Mouse (Mus musculus) cerebellum, adult 2 months (tissue): ENCODE data around the gene Hc. TPM values are rescaled to one million over a fixed set of nuclear protein-coding genes. Genes with fewer than 3 reads are reported as not detected.
A peak's percentile ranks its signal among the peaks of the same experiment; 100 is the strongest.

Source experiments
- DNase-seq, 2 experiments: peaks; one replicate each; pipeline ENCODE4 v3.0.0; 2021
- H3K27ac ChIP-seq: fragments of 200-500 bp; 2 replicates; pipeline ENCODE4 v1.5.1; 2012; ENCODE audit warnings: low read length, control low read depth, inconsistent platforms; ENCODE audit not compliant: insufficient read depth
- H3K27me3 ChIP-seq: fragments of 200-500 bp; 2 replicates; pipeline ENCODE4 v1.6.1; 2012; ENCODE audit warnings: inconsistent platforms, mild to moderate bottlenecking, low read length, moderate library complexity; ENCODE audit not compliant: control insufficient read depth, insufficient read depth
- H3K4me1 ChIP-seq: fragments of 200-500 bp; 2 replicates; pipeline ENCODE4 v1.6.1; 2011; ENCODE audit warnings: low read length; ENCODE audit not compliant: control insufficient read depth, insufficient read depth
- H3K4me3 ChIP-seq: fragments of 200-500 bp; replicated peaks from 2 replicates; pipeline ENCODE3; 2011; ENCODE audit warnings: mild to moderate bottlenecking, low read depth, low read length, control low read depth; ENCODE audit not compliant: insufficient read depth
- CTCF ChIP-seq: fragments of 200-500 bp; IDR thresholded peaks from 2 replicates; pipeline ENCODE4 v1.5.1; 2011; ENCODE audit warnings: low read depth, mild to moderate bottlenecking, control low read depth, low read length, moderate library complexity, borderline replicate concordance; ENCODE audit not compliant: insufficient read depth
- POLR2A ChIP-seq: fragments of 200-500 bp; IDR thresholded peaks from 2 replicates; pipeline ENCODE4 v1.6.1; 2011; ENCODE audit warnings: low read length, control low read depth, borderline replicate concordance; ENCODE audit not compliant: insufficient read depth
- WGBS: fragments of 180-500 bp; shearing (Covaris S2); methylation state at CpG from one replicate; pipeline ENCODE4 v1.1.7; 2018; 5-methylcytosine and 5-hydroxymethylcytosine counted together
- polyA plus RNA-seq: library from polyadenylated mRNA; depleted of rRNA; stranded (reverse); fragments of >200 nt; gene quantifications from 2 replicates; pipeline ENCODE4 v1.2.3, GENCODE M21; 2012

The Hc gene
- polyA plus RNA-seq, 1 experiment = 1.1 TPM

DNA sequence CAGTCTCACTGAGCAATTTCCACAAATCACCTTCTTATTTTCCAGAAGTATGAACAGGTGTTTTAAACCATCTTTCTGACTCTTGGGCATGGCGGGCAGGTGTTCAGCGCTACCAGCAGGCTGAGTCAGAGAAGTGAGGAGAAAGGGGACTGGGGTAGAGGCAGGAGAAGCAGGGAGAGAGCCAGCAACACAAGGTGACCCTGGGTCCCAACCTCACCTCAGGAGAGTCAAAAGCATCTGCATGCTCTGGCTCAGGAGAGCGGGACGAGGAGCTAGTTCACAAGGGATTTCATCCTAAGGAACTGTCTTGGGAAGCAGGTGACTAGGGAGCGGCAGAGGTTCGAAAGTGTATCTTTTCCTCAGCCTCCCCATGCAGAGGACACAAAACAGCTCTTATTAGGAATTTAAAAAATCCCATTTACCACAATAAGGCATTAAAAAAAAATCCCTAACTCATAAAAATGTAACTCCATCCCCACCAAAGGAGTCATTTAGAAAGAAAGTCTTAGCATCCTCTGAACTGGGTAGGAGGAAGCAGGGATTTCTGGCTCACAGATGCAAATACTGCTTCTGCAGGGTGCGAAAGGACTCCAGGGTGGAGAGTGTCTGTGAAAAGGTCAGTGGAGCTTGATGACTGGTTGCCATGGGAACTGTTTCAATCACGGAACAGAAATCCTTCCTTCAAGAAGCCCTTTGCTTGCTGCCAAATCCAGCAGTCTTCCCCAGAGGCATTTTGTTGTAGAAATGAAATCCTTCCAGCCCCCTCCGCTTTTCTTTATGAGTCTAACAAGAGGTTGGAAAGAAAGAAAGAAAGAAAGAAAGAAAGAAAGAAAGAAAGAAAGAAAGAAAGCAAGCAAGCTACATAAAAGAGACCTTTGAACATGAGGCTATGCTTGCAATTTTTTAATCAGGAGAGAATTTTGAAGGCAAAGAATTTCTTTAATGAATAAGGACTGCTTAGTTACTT is 68.2 kb downstream of the Hc start:
- Histone ChIP-seq H3K27ac (no peak overlapping the region), H3K4me3 (no peak overlapping the region), H3K27me3 (no peaks in the 10 kb centered on the region), H3K4me1 (no peaks in the 10 kb centered on the region)
- TF ChIP-seq CTCF (no peak), POLR2A (no peak)
- peak in 1 of 2 experiments; percentile 47 for DNase-seq
- 25% methylated on average over 9 of the region's 9 CpGs for WGBS

DNA sequence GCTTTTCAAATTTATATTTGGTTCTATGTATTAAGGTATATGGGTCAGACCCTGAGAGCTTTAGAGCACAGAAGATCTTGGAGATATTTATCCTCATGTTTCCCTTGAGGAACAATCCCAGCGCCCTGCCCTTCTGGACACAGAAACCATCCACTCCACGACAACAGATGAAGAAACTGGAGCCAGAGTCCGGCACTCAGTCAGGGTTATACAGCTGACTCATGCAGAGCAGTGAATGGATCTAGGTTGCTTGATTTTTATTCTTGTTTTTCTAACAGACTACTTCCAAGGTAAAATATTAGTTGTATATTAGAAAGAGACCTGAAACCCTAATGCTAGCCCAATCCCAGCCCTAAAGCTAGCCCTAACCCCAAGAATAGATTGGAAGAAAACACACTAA is 69.3 kb downstream of the Hc start:
- H3K27me3 ChIP-seq = no peaks in the 10 kb centered on the region
- 60% methylated on average over 3 of the region's 3 CpGs for WGBS
- no peak for DNase-seq

DNA sequence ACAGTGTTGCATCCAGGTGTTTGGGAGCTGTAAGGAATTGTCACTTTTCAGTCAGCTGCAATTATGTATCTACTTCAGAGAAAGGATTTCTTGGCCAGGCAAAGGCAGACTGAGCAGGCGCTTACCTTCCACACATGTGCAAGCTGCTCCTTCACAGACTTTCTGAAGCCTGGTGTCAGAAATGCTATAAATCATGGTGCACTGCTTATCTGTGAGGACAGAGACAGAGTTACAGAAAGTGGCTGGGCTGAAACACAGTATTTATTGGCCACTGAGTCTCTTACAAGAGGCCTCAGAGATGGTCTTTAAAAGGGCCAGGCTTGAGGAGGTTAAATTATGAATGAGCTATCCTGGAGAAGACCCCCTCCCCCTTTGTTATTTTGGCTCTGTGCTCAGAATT is 71.5 kb downstream of the Hc start:
- DNase-seq = no peak
- 76% methylated on average over 1 of the region's 1 CpGs for WGBS

More for the DNA sequence above, 69.3 kb downstream of the Hc start:
- no peaks in the 10 kb centered on the region for H3K4me1 ChIP-seq
- TF ChIP-seq CTCF (no peak), POLR2A (no peak)
- no peak overlapping the region for H3K4me3 ChIP-seq
- no peak overlapping the region for H3K27ac ChIP-seq

DNA sequence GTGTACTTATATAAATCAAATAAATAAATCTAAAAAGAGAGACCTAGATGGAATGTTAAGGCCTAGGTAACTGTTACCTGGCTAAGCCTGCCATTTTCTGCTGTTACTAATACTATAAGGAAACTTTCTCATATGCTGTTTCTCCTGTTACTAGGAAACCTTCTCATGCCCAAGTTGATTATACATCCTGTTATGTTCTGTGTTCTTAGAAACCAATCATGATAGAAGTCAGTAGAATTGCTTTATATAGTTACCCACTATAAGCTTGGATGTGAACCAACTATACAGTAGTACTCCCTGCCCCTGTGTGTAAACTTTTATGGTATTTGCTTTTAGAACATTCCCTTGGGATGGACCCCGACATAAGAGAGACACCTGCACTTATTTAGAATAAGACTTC is 73.6 kb downstream of the Hc start:
- H3K4me3 ChIP-seq = no peak overlapping the region
- TF ChIP-seq POLR2A = no peak
- H3K27me3 ChIP-seq = no peaks in the 10 kb centered on the region
- no peak for DNase-seq
- no peak overlapping the region for H3K27ac ChIP-seq
- H3K4me1 ChIP-seq = no peaks in the 10 kb centered on the region
- WGBS = 81% methylated on average over 1 of the region's 1 CpGs

More for the DNA sequence above, 71.5 kb downstream of the Hc start:
- no peaks in the 10 kb centered on the region for H3K4me1 ChIP-seq
- H3K27ac ChIP-seq = no peak overlapping the region
- H3K4me3 ChIP-seq = no peak overlapping the region
- H3K27me3 ChIP-seq = no peaks in the 10 kb centered on the region
- TF ChIP-seq CTCF (no peak), POLR2A (no peak)

DNA sequence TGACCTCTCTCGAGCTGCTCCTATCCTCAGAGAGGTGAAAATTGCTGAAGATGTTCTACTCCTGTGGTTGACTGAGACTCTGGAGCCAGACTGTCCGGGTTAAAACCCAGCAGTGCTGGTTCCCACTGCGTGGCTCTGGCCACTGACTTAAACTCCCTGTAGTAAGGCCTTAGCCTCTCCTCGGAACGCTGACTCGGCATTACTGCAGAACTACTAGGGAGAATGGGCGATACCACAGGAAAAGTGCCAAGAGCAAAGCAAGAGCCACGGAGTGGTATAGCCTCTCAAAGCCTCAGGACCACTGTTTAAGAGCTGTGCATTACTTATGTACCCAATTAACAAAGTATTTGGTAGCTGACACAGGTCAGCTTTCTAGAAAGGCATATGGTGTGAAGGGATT is 76.4 kb downstream of the Hc start:
- Histone ChIP-seq H3K4me1 (peaks cover 5% of the 10 kb centered on the region), H3K4me3 (no peak overlapping the region), H3K27me3 (no peaks in the 10 kb centered on the region), H3K27ac (no peak overlapping the region)
- TF ChIP-seq CTCF (no peak), POLR2A (no peak)
- WGBS = 80% methylated on average over 8 of the region's 8 CpGs
- DNase-seq = no peak

DNA sequence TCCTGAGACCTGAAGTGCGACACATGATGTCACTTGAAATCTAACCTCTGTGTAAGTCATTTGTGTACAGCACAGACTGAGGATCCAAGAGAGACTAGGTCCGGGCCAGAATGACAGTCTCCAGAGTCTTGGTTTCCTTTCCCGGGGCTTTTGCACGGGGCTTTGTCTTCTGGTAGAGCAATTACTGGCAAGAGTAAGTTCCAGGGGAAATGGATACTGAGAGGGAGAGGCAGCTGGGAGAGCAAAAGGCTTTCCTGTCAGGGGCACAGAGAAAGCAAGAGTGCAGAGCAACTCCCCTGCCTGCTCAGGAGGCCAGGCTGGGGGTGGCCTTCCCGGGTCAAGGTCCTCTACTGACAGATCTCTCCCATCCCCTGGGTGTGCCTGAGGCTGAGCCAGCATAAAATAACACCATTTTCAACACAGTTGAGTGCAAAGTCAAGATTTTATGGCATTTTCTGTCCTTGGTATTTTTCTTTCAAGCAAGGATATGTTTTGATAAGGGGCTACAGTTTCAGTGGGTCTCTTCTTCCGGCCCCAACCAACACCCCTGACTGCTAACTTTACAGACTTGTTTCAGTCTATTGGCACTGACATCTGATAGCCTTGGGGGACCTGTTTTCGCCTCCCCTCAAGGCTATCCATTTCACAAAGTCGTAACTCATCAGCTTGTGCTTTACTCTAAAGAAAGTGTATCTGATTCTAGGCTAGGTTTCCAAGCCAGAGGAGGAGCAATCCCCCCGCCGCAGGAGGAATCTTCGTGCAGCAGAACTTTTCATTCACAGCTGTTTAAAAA is 78.1 kb downstream of the Hc start:
- WGBS = 72% methylated on average over 11 of the region's 11 CpGs
- H3K27ac ChIP-seq = no peak overlapping the region
- no peak overlapping the region for H3K4me3 ChIP-seq
- TF ChIP-seq POLR2A = no peak
- TF ChIP-seq CTCF = no peak
- peaks cover 5% of the 10 kb centered on the region for H3K4me1 ChIP-seq
- no peak for DNase-seq
- no peaks in the 10 kb centered on the region for H3K27me3 ChIP-seq

DNA sequence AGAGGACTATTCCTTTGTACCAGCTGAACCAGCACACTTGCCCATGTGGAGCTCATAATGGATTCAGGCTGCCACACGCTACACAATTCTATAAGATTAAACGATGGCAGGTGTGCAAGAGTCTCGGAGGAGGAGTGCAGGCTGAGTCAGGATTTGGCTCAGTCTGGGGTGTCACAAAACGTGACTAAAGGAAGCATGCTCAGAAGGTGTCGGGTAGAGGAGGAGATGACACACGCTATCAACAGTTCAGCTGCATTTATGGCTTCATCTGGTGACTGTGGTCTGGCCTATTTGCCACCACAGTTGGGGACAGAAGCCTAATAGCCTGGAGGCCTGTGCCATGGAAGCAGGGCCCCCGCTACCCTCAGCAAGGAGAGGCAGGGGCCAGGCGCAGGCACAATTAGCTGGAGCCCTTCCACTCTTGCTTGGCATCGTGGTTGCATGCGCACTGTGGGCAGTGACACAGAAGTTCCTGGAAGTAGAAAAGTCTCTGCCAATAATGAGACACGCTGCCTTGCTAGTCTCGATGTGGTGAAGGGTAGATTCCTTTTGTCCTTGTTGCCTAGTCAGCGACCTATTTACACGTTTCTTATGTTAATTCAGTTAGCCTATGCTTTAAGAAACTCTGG is 79.0 kb downstream of the Hc start:
- Histone ChIP-seq H3K27ac (no peak overlapping the region), H3K4me3 (no peak overlapping the region), H3K27me3 (no peaks in the 10 kb centered on the region), H3K4me1 (peaks cover 5% of the 10 kb centered on the region)
- DNase-seq = no peak
- TF ChIP-seq POLR2A (no peak), CTCF (no peak)
- 35% methylated on average over 14 of the region's 14 CpGs for WGBS
